Mouse (Mus musculus) spleen, adult 2 months (tissue): Measurements from ENCODE around the gene Lrrc8d.

Experiments used
- CTCF ChIP-seq: fragments of 200-500 bp; IDR thresholded peaks from 2 replicates; pipeline ENCODE4 v1.5.1; 2011; ENCODE audit warnings: mild to moderate bottlenecking, inconsistent platforms; ENCODE audit not compliant: insufficient read depth, insufficient read length, insufficient replicate concordance; ENCODE audit errors: extremely low read depth
- POLR2A ChIP-seq: fragments of 200-500 bp; IDR thresholded peaks from 2 replicates; pipeline ENCODE4 v1.6.1; 2011; ENCODE audit warnings: low read depth, low read length, inconsistent platforms

GRCm38 (mm10) chr5:105710473-105710872 lies 10.7 kb downstream of the Lrrc8d start:
- TF ChIP-seq CTCF (no peak), POLR2A (no peak)
